Mouse (Mus musculus) forebrain, embryonic 10.5 days (tissue): Measurements from ENCODE around the gene Aaed1. TPM values are rescaled to one million over a fixed set of nuclear protein-coding genes. Genes with fewer than 3 reads are reported as not detected.
A peak's percentile ranks its signal among the peaks of the same experiment; 100 is the strongest.

Source experiments
- DNase-seq: peaks from one replicate; pipeline ENCODE4 v3.0.0-alpha.2; 2017; ENCODE audit warnings: low spot score; ENCODE audit errors: extremely low spot score
- H3K27ac ChIP-seq: fragments of 300-500 bp; sonication (generic); 2 replicates; pipeline ENCODE4 v1.5.1; 2016; ENCODE audit warnings: mild to moderate bottlenecking
- H3K27me3 ChIP-seq: fragments of 300-500 bp; sonication (generic); 2 replicates; pipeline ENCODE4 v1.6.1; 2016; ENCODE audit warnings: mild to moderate bottlenecking; ENCODE audit not compliant: poor library complexity, severe bottlenecking
- H3K36me3 ChIP-seq: fragments of 300-500 bp; sonication (generic); replicated peaks from 2 replicates; pipeline ENCODE4 v1.6.1; 2016; ENCODE audit warnings: mild to moderate bottlenecking, moderate library complexity
- H3K4me1 ChIP-seq: fragments of 300-500 bp; sonication (generic); 2 replicates; pipeline ENCODE4 v1.6.1; 2016
- H3K4me3 ChIP-seq: fragments of 300-500 bp; sonication (generic); 2 replicates; pipeline ENCODE4 v1.5.1; 2016; ENCODE audit warnings: mild to moderate bottlenecking, moderate library complexity
- H3K9me3 ChIP-seq: fragments of 300-500 bp; sonication (generic); 2 replicates; pipeline ENCODE4 v1.6.1; 2016; ENCODE audit warnings: mild to moderate bottlenecking, moderate library complexity
- WGBS: fragments of 180-500 bp; shearing (Covaris S2); methylation state at CpG from one replicate; pipeline ENCODE4 v1.1.7; 2016; 5-methylcytosine and 5-hydroxymethylcytosine counted together
- polyA plus RNA-seq: library from polyadenylated mRNA; unstranded; fragments of >200 nt; fragmentation: Nextera tagmentation; extraction: Ambion mirVana; gene quantifications from 2 replicates; pipeline ENCODE4 v1.2.1, GENCODE M21; 2016

The Aaed1 gene
- polyA plus RNA-seq, 1 experiment from 2014 or later: 26.3 TPM

GRCm38 (mm10) chr13:64322561-64323281 is 10.2 kb upstream of the Aaed1 start:
- Histone ChIP-seq H3K27me3 (no peaks in the 10 kb centered on the region), H3K27ac (no peak overlapping the region), H3K36me3 (no peaks in the 10 kb centered on the region), H3K4me3 (no peak overlapping the region), H3K9me3 (no peaks in the 10 kb centered on the region), H3K4me1 (no peaks in the 10 kb centered on the region)
- DNase-seq: no peak
- 85% methylated on average over 8 of the region's 8 CpGs for WGBS

GRCm38 (mm10) chr13:64320334-64320733 is 7.8 kb upstream of the Aaed1 start:
- no peak overlapping the region for H3K4me3 ChIP-seq
- H3K27ac ChIP-seq: no peak overlapping the region
- 87% methylated on average over 8 of the region's 8 CpGs for WGBS
- H3K4me1 ChIP-seq: no peaks in the 10 kb centered on the region
- no peaks in the 10 kb centered on the region for H3K9me3 ChIP-seq
- no peaks in the 10 kb centered on the region for H3K27me3 ChIP-seq
- no peak for DNase-seq
- H3K36me3 ChIP-seq: no peaks in the 10 kb centered on the region

- H3K4me3 ChIP-seq: no peak overlapping the region
- H3K27ac ChIP-seq: no peak overlapping the region
- H3K36me3 ChIP-seq: no peaks in the 10 kb centered on the region
- no peaks in the 10 kb centered on the region for H3K9me3 ChIP-seq
- H3K4me1 ChIP-seq: no peaks in the 10 kb centered on the region
- no peak for DNase-seq
- H3K27me3 ChIP-seq: no peaks in the 10 kb centered on the region
Measured at GRCm38 (mm10) chr13:64319782-64320181, 7.3 kb upstream of the Aaed1 start.

- no peaks in the 10 kb centered on the region for H3K27me3 ChIP-seq
- H3K4me1 ChIP-seq: no peaks in the 10 kb centered on the region
- no peaks in the 10 kb centered on the region for H3K9me3 ChIP-seq
- no peak overlapping the region for H3K4me3 ChIP-seq
- 74% methylated on average over 2 of the region's 2 CpGs for WGBS
- no peak for DNase-seq
- no peak overlapping the region for H3K27ac ChIP-seq
- no peaks in the 10 kb centered on the region for H3K36me3 ChIP-seq
Measured at GRCm38 (mm10) chr13:64318355-64318754, 5.8 kb upstream of the Aaed1 start.

- DNase-seq: no peak
- WGBS: 6% methylated on average over 3 of the region's 3 CpGs
- H3K27ac ChIP-seq: no peak overlapping the region
- H3K36me3 ChIP-seq: no peaks in the 10 kb centered on the region
- no peaks in the 10 kb centered on the region for H3K9me3 ChIP-seq
- no peak overlapping the region for H3K4me3 ChIP-seq
- peaks cover 15% of the 10 kb centered on the region for H3K4me1 ChIP-seq
- no peaks in the 10 kb centered on the region for H3K27me3 ChIP-seq
Measured at GRCm38 (mm10) chr13:64315483-64316050, 3.1 kb upstream of the Aaed1 start.

- Histone ChIP-seq H3K4me3 (no peak overlapping the region), H3K27ac (no peak overlapping the region), H3K9me3 (no peaks in the 10 kb centered on the region), H3K27me3 (no peaks in the 10 kb centered on the region), H3K36me3 (no peaks in the 10 kb centered on the region), H3K4me1 (peaks cover 15% of the 10 kb centered on the region)
- WGBS: 73% methylated on average over 3 of the region's 3 CpGs
- DNase-seq: no peak
Measured at GRCm38 (mm10) chr13:64314041-64314440, 1.5 kb upstream of the Aaed1 start.

- no peak for DNase-seq
- H3K36me3 ChIP-seq: peaks cover 2% of the 10 kb centered on the region
- H3K9me3 ChIP-seq: no peaks in the 10 kb centered on the region
- WGBS: 2% methylated on average over 2 of the region's 2 CpGs
- peak overlapping the region; percentile 72 for H3K4me3 ChIP-seq
- H3K4me1 ChIP-seq: peaks cover 15% of the 10 kb centered on the region
- H3K27me3 ChIP-seq: no peaks in the 10 kb centered on the region
- H3K27ac ChIP-seq: peak overlapping the region; percentile 89
Measured at GRCm38 (mm10) chr13:64312916-64313289, 393 bp upstream of the Aaed1 start.

GRCm38 (mm10) chr13:64311266-64311665 is 1.2 kb downstream of the Aaed1 start:
- H3K4me1 ChIP-seq: peaks cover 15% of the 10 kb centered on the region
- H3K9me3 ChIP-seq: no peaks in the 10 kb centered on the region
- 92% methylated on average over 1 of the region's 1 CpGs for WGBS
- H3K27me3 ChIP-seq: no peaks in the 10 kb centered on the region
- H3K4me3 ChIP-seq: peak overlapping the region; percentile 72
- no peak overlapping the region for H3K27ac ChIP-seq
- DNase-seq: no peak
- H3K36me3 ChIP-seq: peaks cover 12% of the 10 kb centered on the region

GRCm38 (mm10) chr13:64310585-64310984 is 1.9 kb downstream of the Aaed1 start:
- H3K36me3 ChIP-seq: peaks cover 12% of the 10 kb centered on the region
- 92% methylated on average over 6 of the region's 6 CpGs for WGBS
- H3K27me3 ChIP-seq: no peaks in the 10 kb centered on the region
- H3K4me1 ChIP-seq: peaks cover 15% of the 10 kb centered on the region
- H3K9me3 ChIP-seq: no peaks in the 10 kb centered on the region
- no peak overlapping the region for H3K4me3 ChIP-seq
- H3K27ac ChIP-seq: no peak overlapping the region
- DNase-seq: no peak

GRCm38 (mm10) chr13:64309842-64310241 is 2.7 kb downstream of the Aaed1 start:
- H3K36me3 ChIP-seq: peaks cover 12% of the 10 kb centered on the region
- DNase-seq: no peak
- H3K27ac ChIP-seq: no peak overlapping the region
- WGBS: 89% methylated on average over 11 of the region's 11 CpGs
- H3K9me3 ChIP-seq: no peaks in the 10 kb centered on the region
- H3K4me3 ChIP-seq: no peak overlapping the region
- H3K4me1 ChIP-seq: peaks cover 15% of the 10 kb centered on the region
- no peaks in the 10 kb centered on the region for H3K27me3 ChIP-seq

- WGBS: 81% methylated on average over 5 of the region's 5 CpGs
- H3K4me1 ChIP-seq: peaks cover 15% of the 10 kb centered on the region
- H3K27me3 ChIP-seq: no peaks in the 10 kb centered on the region
Measured at GRCm38 (mm10) chr13:64309036-64309435, 3.5 kb downstream of the Aaed1 start.

GRCm38 (mm10) chr13:64307508-64307907 is 5.0 kb downstream of the Aaed1 start:
- Histone ChIP-seq H3K36me3 (peaks cover 23% of the 10 kb centered on the region), H3K27ac (no peak overlapping the region), H3K4me3 (no peak overlapping the region), H3K27me3 (no peaks in the 10 kb centered on the region), H3K9me3 (no peaks in the 10 kb centered on the region), H3K4me1 (peaks cover 10% of the 10 kb centered on the region)
- WGBS: 86% methylated on average over 5 of the region's 5 CpGs
- DNase-seq: no peak

More at GRCm38 (mm10) chr13:64309036-64309435, 3.5 kb downstream of the Aaed1 start:
- no peak overlapping the region for H3K27ac ChIP-seq
- no peaks in the 10 kb centered on the region for H3K9me3 ChIP-seq
- DNase-seq: no peak
- H3K4me3 ChIP-seq: no peak overlapping the region
- H3K36me3 ChIP-seq: peaks cover 15% of the 10 kb centered on the region

- DNase-seq: peak; percentile 45
- 76% methylated on average over 3 of the region's 3 CpGs for WGBS
- peaks cover 24% of the 10 kb centered on the region for H3K36me3 ChIP-seq
Measured at GRCm38 (mm10) chr13:64306078-64306477, 6.4 kb downstream of the Aaed1 start.

More at GRCm38 (mm10) chr13:64306078-64306477, 6.4 kb downstream of the Aaed1 start:
- H3K27ac ChIP-seq: no peak overlapping the region
- no peaks in the 10 kb centered on the region for H3K27me3 ChIP-seq
- H3K4me1 ChIP-seq: peaks cover under 1% of the 10 kb centered on the region; the same call in 1 of the 2 replicates
- H3K4me3 ChIP-seq: no peak overlapping the region
- no peaks in the 10 kb centered on the region for H3K9me3 ChIP-seq
